Mouse (Mus musculus): Measurements from ENCODE around the gene Sh3pxd2a. TPM values are rescaled to one million over a fixed set of nuclear protein-coding genes. Genes with fewer than 3 reads are reported as not detected.
"Not testable (repeated sequence)": the region's sequence is repeated elsewhere in the genome, so short reads cannot be mapped to it uniquely, and the experiment has no call there.

The Sh3pxd2a gene
- total RNA-seq, 2 experiments from 2014 or later: 35.5 to 36.6 TPM

GRCm38 (mm10) chr19:47419208-47419607, 45.0 kb downstream of the Sh3pxd2a start:
- intact Hi-C loops (cut with DNase I): loop anchor here (5.0 kb wide), 1 partner anchor 52 kb away; no protein-coding TSS in a partner anchor
- DNase-seq: no peak

DNA sequence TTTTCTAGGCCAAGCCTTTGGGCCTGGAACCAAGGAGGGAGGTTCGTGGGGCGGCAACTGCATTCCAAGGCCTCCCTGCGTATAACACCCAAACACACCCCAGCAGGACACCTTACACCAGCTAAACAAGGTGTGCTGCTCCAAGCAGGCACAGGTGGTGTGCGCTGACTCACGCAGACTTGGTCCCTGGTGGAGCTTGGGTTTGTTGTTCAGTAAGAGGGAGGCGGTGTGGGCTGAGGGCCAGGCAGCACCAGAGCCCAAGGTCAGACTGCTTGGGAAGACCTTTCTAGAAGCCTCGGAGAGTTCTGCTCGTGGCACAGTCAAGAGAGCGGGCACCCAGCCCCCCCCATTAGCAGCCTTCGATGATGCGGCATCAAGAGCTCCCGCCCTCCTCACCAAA, 48.0 kb downstream of the Sh3pxd2a start:
- intact Hi-C loops (cut with DNase I): loop anchor here (5.0 kb wide), 1 partner anchor 49 kb away; no protein-coding TSS in a partner anchor
- DNase-seq: no peak

DNA sequence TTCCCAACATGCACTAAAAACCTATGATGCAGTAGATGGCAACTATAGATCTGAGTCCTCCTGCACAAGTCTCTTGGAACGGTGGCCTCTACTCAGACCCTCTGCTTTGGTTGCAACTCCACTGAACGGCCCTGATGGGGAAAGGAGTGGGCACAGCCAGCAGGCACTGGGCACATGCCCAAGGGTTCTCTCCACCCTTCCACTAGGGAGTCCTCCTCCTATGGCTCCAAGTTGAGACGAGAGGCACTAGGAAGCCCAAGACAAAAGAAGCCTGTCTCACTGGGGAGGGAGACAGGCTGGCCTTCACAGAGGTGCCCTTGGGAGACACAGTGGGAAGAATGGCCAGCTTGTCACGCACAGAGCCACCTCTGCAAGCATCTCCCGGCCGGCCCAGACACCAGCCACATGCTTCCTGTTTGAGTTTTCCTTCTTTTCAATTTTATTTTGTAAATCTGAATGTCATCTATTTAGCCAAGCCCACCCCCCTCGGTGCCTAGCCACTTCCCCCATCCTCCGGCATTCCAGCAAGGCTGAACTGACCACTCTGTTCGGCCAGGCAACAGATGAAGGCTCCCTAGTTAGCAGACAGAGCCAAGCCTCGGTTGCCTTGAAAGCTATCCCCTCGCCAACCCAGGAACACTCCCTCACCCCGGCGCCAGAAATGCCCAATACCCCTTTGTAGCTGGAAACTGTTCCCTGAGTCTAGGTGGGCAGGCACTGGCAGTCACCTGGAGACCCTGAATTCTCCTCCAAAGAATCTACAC, 49.9 kb downstream of the Sh3pxd2a start:
- intact Hi-C loops (cut with DNase I): no loop called here
- no peak for DNase-seq

DNA sequence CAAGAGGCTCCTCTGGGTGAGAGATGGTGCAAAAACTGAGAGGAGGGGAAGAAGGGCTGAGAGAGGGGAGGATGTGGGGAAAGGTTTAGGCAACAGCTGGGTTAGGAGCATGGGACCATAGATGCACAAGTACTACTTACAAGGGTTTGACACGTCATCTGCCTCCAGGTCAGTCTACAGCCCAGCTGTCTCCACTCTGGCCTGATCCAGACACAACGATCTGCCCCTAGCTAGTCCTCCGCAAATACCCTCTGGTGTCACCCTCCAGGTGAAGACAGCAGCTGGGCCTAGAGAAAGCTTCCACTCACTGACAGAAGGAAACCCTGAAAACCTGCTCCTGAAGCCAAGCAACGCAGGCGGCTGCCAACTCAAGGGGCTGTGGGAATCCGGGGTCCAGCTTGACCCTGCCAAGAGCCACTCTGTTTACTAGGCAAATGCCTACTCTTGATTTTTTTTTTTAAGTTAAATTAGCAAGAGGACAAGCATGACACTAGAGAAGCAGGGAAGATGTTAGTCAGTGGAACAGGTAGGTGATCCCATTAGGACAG, 50.7 kb downstream of the Sh3pxd2a start:
- no peak for DNase-seq
- intact Hi-C loops (cut with DNase I): no loop called here

DNA sequence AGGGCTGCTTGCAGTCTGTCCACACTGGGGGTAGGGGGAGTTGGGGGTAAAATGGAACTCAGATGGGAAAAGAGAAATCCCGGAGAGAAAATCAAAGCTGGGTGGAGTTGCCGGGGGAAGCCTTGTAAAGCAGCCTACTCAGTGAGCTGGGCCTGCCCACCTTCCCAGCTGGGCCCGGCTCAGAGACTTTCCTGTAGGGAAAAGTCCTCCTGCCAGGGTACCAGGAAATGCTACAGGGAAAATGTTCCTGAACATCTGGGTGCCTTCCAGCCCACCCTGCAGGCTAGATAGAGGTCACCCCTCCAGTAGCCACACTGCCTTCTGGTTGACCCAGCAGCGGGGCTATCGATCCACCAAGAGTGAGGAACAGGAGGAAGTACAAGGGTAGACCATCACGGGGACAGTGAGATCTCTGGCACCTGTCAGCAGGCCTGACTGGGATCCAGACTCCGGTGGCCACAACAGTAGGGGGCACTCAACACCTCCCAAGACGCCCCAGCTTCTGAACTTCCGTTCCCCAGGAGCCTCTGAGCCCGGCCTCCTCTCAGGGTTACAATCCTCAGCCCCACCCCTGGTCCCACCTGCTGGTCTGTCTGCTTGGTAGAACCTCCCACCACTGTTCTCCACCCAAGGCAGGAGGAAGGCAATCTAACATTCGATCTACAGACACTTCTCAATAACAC, 51.5 kb downstream of the Sh3pxd2a start:
- no peak for DNase-seq
- intact Hi-C loops (cut with DNase I): no loop called here

DNA sequence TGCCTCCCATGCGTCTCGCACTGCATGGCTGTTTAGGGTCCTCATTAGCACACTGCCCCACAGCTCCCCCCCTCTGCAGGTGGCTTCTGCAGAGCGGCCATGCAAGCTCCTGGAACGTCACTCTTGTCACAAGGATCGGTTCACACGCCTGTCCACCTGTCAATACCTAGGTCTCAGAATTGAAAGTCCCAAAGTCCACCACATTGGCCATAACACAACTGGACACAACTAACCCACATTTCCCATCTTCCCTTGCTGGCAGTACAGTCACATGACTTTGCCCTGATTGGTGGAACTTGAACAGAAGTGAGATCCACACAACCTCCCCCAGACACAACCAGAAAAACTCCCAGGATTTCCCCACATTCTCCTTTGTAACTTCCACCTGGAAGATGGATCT, 53.9 kb downstream of the Sh3pxd2a start:
- intact Hi-C loops (cut with DNase I): no loop called here
- DNase-seq: no peak

DNA sequence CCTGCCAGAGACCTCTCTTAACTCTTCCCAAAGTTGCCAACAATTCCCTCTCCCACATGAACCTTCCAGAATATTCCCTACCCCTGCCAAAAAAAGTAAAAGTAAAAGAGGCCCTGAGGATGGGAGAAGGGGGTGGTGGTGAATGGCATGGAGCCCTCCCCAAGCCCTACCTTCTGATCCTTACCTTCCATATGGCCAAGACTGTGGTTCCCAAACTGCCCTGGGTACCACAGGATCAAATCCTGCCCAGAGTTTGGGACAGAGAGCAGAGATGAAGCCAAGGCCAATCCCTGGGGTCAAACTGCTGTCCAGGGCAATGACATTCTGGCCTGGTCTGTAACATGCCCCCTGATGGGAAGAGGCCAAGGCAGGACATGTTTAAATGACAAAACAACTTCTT, 55.1 kb downstream of the Sh3pxd2a start:
- DNase-seq: no peak
- intact Hi-C loops (cut with DNase I): no loop called here

DNA sequence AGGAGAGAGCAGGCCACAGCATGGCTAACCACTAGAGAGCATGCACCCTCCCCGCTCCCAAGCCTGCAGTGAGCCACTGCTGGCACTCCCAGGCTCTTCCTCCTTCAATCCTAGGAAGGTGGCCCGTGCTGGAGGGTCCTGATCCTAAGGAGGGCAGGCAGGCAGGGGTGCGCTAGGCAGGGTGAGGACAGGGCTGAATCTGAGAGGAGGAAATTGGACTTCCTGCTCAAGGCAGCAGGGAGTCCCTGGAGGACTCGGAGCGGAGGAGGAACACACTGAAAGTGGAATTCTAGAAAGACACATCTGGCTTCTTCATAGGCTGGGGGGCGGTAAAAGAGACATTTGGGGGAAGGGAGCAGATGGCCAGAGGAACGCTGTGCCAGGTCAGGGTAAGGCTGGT, 55.5 kb downstream of the Sh3pxd2a start:
- peak in 1 of 2 experiments; percentile 28 for DNase-seq

GRCm38 (mm10) chr19:47407332-47407731, 56.9 kb downstream of the Sh3pxd2a start:
- intact Hi-C loops (cut with DNase I): no loop called here
- no peak for DNase-seq

More for the DNA sequence above, 55.5 kb downstream of the Sh3pxd2a start:
- intact Hi-C loops (cut with DNase I): no loop called here

GRCm38 (mm10) chr19:47406524-47406923, 57.7 kb downstream of the Sh3pxd2a start:
- intact Hi-C loops (cut with DNase I): no loop called here
- DNase-seq: no peak

GRCm38 (mm10) chr19:47405548-47405947, 58.7 kb downstream of the Sh3pxd2a start:
- DNase-seq: no peak
- intact Hi-C loops (cut with DNase I): no loop called here

DNA sequence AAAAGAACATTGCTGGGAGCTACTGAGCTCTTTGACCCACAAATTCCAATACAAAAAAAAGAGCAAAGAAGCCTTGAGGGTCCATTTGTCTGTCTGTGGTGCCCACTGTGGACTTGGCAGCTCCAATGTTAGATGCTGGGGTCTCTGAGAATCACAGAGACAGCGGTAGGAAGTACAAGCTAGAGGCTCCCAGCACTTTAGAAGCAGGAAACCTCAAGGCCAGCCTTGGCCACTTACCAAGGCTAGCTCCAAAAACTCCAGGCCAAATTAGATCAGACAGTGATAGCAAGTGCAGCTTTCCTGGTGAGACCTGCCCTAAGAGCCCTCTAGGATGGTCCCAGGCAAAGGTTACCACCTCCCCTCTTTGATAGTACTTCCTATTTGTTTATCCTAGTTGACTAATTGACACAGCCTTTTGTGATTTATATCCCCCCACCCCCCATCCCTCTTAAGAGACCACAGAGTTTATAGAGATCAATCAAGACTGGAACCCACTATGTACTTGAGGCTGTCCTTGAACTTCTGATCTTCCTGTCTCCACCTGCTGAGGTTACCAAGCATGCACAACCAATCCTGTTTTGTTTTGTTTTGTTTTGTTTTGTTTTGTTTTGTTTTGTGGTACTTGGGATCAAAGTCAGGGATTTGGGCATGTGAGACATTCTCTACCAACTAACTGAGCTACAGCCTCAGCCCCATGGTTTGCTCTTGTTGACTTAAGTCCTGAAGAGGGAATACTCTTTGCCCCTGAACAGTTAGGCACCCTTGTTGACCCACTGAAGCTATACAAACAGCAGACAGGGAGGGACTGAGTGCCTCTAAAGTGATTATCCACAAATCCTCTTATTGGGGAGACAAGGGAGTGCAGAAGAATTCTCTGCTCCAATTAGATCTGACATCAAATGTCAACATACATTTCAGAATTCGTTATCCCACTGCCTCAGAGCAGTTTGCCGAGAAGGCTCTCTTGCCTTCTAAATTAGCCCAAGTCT, 60.5 kb downstream of the Sh3pxd2a start:
- intact Hi-C loops (cut with DNase I): loop anchor here (5.0 kb wide), 1 partner anchor 59 kb away; the partner anchor contains the start of gene Sh3pxd2a

GRCm38 (mm10) chr19:47402976-47403375, 61.2 kb downstream of the Sh3pxd2a start:
- DNase-seq: peak; percentile 40 to 54
- intact Hi-C loops (cut with DNase I): loop anchor here (5.0 kb wide), 1 partner anchor 59 kb away; the partner anchor contains the start of gene Sh3pxd2a

More for the DNA sequence above, 60.5 kb downstream of the Sh3pxd2a start:
- no peak for DNase-seq

DNA sequence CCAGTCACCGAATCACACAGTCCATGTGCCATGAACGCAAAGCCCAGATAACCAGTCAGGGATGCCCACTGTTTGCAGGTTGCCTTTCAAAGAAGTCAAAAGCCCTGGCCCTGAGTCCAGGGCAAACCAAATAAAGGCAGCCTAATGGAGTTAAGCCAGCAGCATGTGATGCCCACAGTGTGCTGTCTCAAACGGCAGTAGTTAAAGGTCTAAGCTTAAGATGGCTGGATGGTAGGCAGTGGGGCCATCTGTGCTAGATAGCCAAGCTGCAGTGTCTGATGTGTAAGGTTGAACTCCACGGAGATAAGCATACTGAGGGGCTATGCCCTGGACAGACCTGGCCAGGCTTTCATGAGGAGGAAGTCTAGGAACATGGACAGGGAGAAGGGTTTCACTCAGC, 61.7 kb downstream of the Sh3pxd2a start:
- intact Hi-C loops (cut with DNase I): loop anchor here (5.0 kb wide), 1 partner anchor 60 kb away; the partner anchor contains the start of gene Sh3pxd2a
- no peak for DNase-seq

- DNase-seq: no peak
- intact Hi-C loops (cut with DNase I): loop anchor here (5.0 kb wide), 1 partner anchor 63 kb away; the partner anchor contains the start of gene Sh3pxd2a
Observed at GRCm38 (mm10) chr19:47399709-47400108, 64.5 kb downstream of the Sh3pxd2a start.

DNA sequence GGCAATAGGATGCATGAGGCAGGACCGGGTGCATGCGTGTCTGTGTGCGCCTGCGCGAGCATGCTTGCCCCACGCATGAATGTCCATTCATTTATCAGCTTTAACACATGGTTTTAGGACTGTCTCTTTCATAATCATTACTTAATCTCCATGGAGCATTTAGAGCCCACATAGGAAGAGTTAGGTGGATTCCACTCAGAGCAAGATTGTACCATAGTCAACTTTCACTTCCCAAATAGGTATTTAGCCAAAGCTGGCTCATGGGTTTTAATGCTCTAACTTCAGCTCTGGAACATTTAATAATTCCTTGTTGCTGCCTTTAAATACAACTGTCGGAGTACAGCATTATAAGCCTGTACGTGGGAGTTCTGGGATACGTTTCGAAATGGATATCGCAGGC, 65.2 kb downstream of the Sh3pxd2a start:
- intact Hi-C loops (cut with DNase I): no loop called here
- DNase-seq: no peak

DNA sequence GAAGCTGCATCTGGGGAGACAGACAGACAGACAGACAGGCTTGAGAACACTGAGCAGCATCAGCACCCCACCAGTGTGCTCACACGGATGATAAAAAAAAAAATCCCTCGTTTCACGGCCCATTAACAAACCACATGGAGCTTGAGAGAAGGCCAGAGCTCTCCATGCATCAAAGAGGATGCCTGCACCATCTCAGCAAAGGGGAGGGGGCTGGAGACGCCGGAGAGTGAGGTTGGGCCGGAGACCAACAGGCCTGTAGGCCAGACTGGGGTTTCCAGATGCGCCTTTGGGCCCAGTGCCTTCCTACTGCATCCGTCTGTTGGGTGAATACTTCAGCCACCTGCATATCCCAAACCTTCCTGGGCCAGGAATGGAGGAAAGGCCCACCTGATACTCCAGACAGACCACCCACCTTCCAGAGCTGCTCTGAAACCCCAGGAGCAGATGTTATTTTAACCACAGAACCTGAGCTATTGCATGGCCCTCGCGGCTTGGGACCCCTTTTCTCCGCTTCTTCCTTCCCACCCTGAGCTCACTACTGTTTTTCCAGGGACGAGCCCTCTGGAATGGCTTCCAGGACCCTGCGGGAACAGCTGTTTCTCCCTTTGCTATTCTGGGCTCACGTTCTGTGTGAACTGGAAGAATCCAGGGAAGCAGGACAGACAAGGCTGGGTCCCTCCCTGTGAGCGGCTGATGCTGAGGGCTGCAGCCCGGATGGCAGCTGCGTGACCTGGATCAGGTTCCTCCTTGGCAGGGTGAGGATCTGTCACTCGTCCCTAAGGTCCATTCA, 66.1 kb downstream of the Sh3pxd2a start:
- intact Hi-C loops (cut with DNase I): no loop called here
- DNase-seq: peak in 1 of 2 experiments; percentile 30

- no peak for DNase-seq
- intact Hi-C loops (cut with DNase I): no loop called here
Observed at GRCm38 (mm10) chr19:47395338-47395737, 68.9 kb downstream of the Sh3pxd2a start.

DNA sequence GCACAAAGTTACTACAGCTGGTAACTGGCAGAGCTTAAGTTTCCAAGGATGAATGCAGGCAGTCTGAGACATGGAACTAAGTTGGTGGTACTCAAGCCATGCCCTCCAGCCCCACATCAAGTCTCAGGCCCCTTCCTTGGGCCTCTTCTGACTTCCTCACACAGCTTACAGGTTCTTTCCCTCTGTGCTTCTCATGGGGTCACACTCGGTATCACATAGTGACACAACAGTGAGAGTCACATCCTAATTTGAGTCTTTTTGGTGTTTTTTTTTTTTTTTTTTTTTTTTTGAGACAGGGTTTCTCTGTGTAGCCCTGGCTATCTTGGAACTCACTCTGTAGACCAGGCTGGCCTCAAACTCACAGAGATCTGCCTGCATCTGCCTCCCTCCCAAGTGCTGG, 69.4 kb downstream of the Sh3pxd2a start:
- DNase-seq; intact Hi-C loops (cut with DNase I): not testable (repeated sequence)
